ENCODE assay signal across 17 mouse cellular contexts in the genomic region with DNA sequence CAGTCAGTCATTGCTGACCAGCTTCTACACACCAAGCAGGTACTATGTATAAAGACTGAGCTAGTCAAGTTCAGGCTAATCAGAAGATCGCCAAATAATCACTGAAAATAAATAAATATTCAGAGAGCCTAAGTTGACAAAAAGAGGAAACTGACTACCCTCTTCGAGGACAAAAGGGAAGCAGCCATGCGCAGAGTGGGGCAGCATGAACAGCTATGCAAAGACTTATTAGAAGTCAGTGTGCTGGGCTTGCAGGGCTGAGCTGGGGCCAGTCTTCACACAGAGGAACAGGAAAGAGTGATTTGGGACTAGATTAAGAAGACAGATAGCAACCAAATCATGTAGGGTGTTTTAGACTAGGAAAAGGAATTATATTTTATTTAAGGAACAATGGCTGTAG. TPM values are rescaled to one million over a fixed set of nuclear protein-coding genes. Genes with fewer than 3 reads are reported as not detected.
"Had no signal": no experiment of that assay in that cellular context is flagged by ENCODE, and none has a peak within 500 bp of the region (broad histone marks: within the 10 kb centered on the region; RNA-seq: fewer than 3 reads in every experiment).

No protein-coding gene starts in this region.

- H3K4me3 ChIP-seq: limb, embryonic 15.5 days; midbrain, embryonic 10.5 days; midbrain, embryonic 15.5 days; neural tube, embryonic 15.5 days had no signal

- ATAC-seq: inflammation-experienced regulatory T-cells, adult 6 months; midbrain, embryonic 15.5 days had no signal

- H3K9ac ChIP-seq: limb, embryonic 15.5 days; lung, embryonic 14.5 days; midbrain, embryonic 15.5 days; neural tube, embryonic 15.5 days had no signal

- DNase-seq: kidney, adult 11 months; kidney, adult 9 months; layer of hippocampus, adult 9-11 months; layer of hippocampus, postnatal 36 days; lung, embryonic 14.5 days; lung, postnatal 10 days; right cerebral cortex, adult 18-20 months; right cerebral cortex, postnatal 25 days; thymus, adult 18-20 months; thymus, postnatal 25 days had no signal

- H3K27ac ChIP-seq: kidney, postnatal 0 days; limb, embryonic 15.5 days; midbrain, embryonic 10.5 days; midbrain, embryonic 15.5 days; neural tube, embryonic 15.5 days had no signal

- H3K36me3 ChIP-seq: limb, embryonic 15.5 days; midbrain, embryonic 10.5 days; midbrain, embryonic 15.5 days; neural tube, embryonic 15.5 days had no signal

- H3K4me2 ChIP-seq: limb, embryonic 15.5 days; lung, embryonic 14.5 days; midbrain, embryonic 15.5 days; neural tube, embryonic 15.5 days had no signal

- H3K9me3 ChIP-seq: limb, embryonic 15.5 days; midbrain, embryonic 10.5 days; midbrain, embryonic 15.5 days; neural tube, embryonic 15.5 days had no signal

- H3K27me3 ChIP-seq: limb, embryonic 15.5 days; midbrain, embryonic 15.5 days; neural tube, embryonic 15.5 days had no signal

- H3K4me1 ChIP-seq: limb, embryonic 15.5 days; midbrain, embryonic 10.5 days; midbrain, embryonic 15.5 days; neural tube, embryonic 15.5 days had no signal

RNA-seq across cellular contexts. Expression of a gene that starts 45.3 kb away (rescaled TPM):
- total RNA-seq: layer of hippocampus, adult 18-20 months; layer of hippocampus, postnatal 36 days had no signal
- polyA plus RNA-seq: inflammation-experienced regulatory T-cells, adult 6 months had no signal
